Mouse (Mus musculus): ENCODE measurements at regions not wholly inside any gene's neighbourhood (a gene's known extent, or its start where the extent isn't known, plus 50 kb on each side); places are given as distances from the start of the nearest gene placed in this dataset.
A peak's percentile ranks its signal among the peaks of the same experiment; 100 is the strongest.

GRCm38 (mm10) chr2:117021787-117022186, 99.4 kb upstream of the Spred1 start:
- peak; percentile 22 for DNase-seq (ENCODE audit: low read depth, low spot score)

GRCm38 (mm10) chr2:117023436-117023835, 97.7 kb upstream of the Spred1 start:
- no peak for DNase-seq (ENCODE audit: low read depth, low spot score)

DNA sequence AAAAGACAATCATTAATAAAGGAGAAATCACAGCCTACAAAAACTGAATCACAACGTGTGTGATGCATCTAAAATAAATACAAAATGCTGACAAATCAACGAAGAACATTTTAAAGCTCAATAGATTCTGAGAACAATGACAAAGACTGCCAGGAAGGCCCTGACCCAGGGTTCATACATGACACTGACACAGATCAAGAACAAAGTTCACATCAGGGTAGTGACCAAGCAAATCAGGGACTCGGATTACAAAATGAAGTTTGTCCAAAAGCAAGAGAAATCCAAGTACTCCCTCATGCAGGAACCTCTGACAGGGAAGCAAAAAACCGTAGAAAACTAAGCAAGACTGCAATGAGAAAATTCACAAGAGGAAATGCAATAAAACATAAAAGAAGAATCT, 94.1 kb upstream of the Spred1 start:
- DNase-seq (ENCODE audit: low read depth, low spot score): no peak

- DNase-seq (ENCODE audit: low read depth, low spot score): no peak
Measured at GRCm38 (mm10) chr2:117028771-117029170, 92.4 kb upstream of the Spred1 start.

DNA sequence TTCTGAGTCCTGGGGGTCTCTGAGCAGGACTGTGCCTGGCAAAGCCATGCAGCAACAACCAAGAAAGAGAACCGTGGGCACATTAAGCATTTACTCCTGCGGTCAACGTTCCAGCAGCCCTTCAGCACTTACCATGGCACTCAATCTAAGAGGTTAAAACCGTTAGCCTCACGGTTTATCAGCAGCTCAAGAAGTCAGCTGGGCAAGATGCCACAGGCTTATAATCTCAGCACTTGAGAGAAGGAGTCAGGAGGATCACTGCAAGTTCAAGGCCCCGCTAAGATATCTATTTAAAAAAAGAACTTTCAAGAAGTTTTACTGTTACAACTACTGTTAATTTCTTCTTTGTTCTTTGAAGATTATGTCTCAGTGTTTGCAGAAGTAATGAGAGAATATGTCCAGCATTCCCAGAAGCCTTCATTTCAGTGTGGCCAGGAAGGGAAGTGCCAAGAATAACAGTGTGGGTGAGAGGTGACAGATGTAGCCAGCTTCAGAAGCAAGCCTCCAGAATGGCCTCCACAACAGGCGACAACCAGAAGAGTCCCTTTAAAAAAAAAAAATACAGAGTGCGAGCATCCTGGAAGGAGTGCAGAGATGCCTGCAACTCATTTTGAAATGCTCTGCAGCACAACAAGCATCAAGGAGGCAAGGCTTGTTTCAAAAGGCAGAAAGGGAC, 84.8 kb upstream of the Spred1 start:
- DNase-seq (ENCODE audit: low read depth, low spot score): no peak

DNA sequence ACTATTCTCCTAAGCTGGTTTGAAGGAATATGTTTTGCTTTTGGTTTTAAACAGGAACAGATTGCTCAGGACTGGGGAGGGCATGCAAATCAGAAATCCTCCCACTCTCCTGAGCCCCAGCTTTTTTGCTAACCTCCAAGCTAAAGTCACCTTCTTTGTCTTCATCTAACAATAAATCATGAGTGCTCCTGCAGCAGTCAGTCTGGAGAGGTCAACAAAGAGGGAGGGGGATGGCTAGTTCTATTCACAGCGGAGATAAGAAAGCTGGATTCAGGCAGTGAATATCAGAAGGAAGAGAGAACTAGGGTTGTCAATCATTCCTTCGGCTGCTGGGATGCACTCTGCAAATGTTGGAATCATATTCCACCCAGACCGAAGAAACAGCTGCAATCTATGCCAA, 81.0 kb upstream of the Spred1 start:
- DNase-seq (ENCODE audit: low read depth, low spot score): no peak

DNA sequence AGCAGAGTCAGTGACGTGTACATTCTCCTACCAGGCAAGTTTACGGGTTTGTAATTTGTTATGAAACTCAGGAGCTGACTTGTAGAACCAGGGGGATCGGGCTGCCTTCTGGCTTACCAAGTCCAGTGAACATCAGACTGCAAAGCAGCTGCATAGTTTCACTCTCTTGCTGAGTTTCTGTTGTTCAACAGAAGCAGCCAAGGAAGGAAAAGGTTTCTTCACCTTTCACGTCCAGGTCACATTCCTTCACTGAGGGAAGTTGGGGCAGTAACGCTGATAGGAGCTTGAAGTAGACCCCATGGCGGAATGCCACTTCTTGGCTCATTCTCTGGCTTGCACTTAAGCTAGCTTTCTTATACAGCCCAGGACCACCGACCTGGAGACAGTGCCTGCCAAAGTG, 77.3 kb upstream of the Spred1 start:
- no peak for DNase-seq (ENCODE audit: low read depth, low spot score)

DNA sequence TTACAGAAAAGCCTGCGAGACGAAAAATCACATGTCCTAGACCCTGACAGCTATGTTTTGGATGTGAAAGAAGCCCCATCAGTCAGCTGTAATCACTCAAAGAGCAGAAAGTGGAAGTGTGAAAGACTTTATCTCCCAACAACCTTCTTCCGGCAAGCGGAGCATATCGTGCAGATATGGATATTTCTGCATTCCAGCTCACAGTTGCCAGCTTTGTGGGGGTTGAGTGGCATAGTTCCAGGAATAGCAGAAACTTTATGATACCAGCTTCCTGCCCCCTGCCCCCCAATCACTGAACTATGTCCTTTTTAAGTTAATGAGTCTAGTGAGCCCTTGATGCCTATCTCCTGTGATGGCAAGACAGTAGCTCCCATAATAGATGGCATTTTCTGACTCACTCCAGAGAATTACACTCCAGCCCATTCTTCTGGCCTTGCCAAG, 72.9 kb upstream of the Spred1 start:
- DNase-seq (ENCODE audit: low read depth, low spot score): no peak

GRCm38 (mm10) chr2:117050061-117050460, 71.1 kb upstream of the Spred1 start:
- no peak for DNase-seq (ENCODE audit: low read depth, low spot score)

DNA sequence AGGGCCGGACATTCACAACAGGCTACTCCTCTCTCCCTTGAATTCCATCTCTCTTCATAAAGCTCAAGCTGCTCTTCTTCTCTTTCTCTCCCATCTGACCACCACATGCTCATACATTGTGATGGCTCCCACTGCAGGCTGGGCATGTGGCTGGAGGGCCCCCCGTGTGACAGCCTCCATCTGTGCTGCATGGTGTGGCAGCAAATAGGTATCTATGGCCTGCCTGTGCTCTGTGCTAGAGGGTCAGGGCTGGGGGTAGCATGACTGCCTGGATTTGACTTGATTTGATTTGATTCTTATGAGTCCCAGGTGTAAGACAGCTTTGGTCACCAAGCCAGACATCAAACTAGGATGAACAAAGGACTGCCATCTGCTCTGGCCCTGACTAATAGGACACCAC, 57.0 kb upstream of the Spred1 start:
- no peak for DNase-seq (ENCODE audit: low read depth, low spot score)

- DNase-seq (ENCODE audit: low read depth, low spot score): no peak
Measured at GRCm38 (mm10) chr2:117070348-117070747, 50.8 kb upstream of the Spred1 start.

GRCm38 (mm10) chr2:117071098-117071497, 50.1 kb upstream of the Spred1 start:
- DNase-seq (ENCODE audit: low read depth, low spot score): no peak
